31 mouse cellular contexts compared by ENCODE assay signal in the genomic region with DNA sequence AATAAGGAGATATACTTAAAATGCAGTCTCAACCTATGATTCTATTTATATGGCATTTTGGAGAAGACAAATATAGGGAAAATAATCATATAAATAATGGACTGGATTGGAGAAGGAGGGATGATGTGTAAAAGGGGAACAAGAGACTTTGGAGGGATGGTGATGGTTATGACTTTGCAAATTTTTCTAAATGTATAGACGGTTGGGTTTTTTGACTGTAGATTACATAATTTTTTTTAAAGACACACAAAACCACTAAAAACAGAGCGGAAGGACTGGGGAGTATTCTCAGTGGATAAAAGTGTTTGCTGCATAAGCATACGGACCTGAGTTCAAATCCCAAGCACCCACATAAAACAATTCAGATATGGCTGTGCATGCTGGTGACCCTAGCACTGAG.
"Had no signal": no experiment of that assay in that cellular context is flagged by ENCODE, and none has a peak within 500 bp of the region (broad histone marks: within the 10 kb centered on the region; RNA-seq: fewer than 3 reads in every experiment).

No protein-coding gene starts in this region.

- H3K27me3 ChIP-seq: limb, embryonic 12.5 days; limb, embryonic 15.5 days; liver, embryonic 12.5 days; liver, embryonic 13.5 days; liver, embryonic 15.5 days; lung, embryonic 15.5 days; midbrain, embryonic 12.5 days; midbrain, embryonic 13.5 days; midbrain, embryonic 15.5 days had no signal

- H3K9me3 ChIP-seq: limb, embryonic 10.5 days; limb, embryonic 12.5 days; limb, embryonic 13.5 days; limb, embryonic 15.5 days; liver, embryonic 12.5 days; liver, embryonic 13.5 days; liver, embryonic 15.5 days; lung, embryonic 15.5 days; megakaryocyte, embryonic 14.5 days; midbrain, embryonic 10.5 days; midbrain, embryonic 12.5 days; midbrain, embryonic 13.5 days; midbrain, embryonic 15.5 days had no signal

- H3K4me1 ChIP-seq: limb, embryonic 12.5 days; limb, embryonic 13.5 days; limb, embryonic 15.5 days; liver, embryonic 12.5 days; liver, embryonic 13.5 days; liver, embryonic 15.5 days; lung, embryonic 15.5 days; megakaryocyte, embryonic 14.5 days; midbrain, embryonic 10.5 days; midbrain, embryonic 12.5 days; midbrain, embryonic 13.5 days; midbrain, embryonic 15.5 days had no signal

- H3K4me3 ChIP-seq: limb, embryonic 10.5 days; limb, embryonic 12.5 days; limb, embryonic 13.5 days; limb, embryonic 15.5 days; liver, embryonic 12.5 days; liver, embryonic 13.5 days; liver, embryonic 15.5 days; lung, embryonic 15.5 days; megakaryocyte, embryonic 14.5 days; midbrain, embryonic 10.5 days; midbrain, embryonic 12.5 days; midbrain, embryonic 13.5 days; midbrain, embryonic 15.5 days; myocyte had no signal

- H3K36me3 ChIP-seq: limb, embryonic 10.5 days; limb, embryonic 12.5 days; limb, embryonic 13.5 days; limb, embryonic 15.5 days; liver, embryonic 12.5 days; liver, embryonic 13.5 days; liver, embryonic 15.5 days; lung, embryonic 15.5 days; midbrain, embryonic 10.5 days; midbrain, embryonic 12.5 days; midbrain, embryonic 13.5 days; midbrain, embryonic 15.5 days had no signal

- H3K4me2 ChIP-seq: limb, embryonic 12.5 days; limb, embryonic 13.5 days; limb, embryonic 15.5 days; liver, embryonic 11.5 days; liver, embryonic 12.5 days; liver, embryonic 13.5 days; liver, embryonic 15.5 days; lung, embryonic 14.5 days; lung, embryonic 15.5 days; midbrain, embryonic 11.5 days; midbrain, embryonic 12.5 days; midbrain, embryonic 13.5 days; midbrain, embryonic 15.5 days had no signal

- H3K9ac ChIP-seq: limb, embryonic 12.5 days; limb, embryonic 13.5 days; limb, embryonic 15.5 days; liver, embryonic 12.5 days; liver, embryonic 13.5 days; liver, embryonic 14.5 days; liver, embryonic 15.5 days; liver, postnatal 0 days; lung, embryonic 14.5 days; lung, embryonic 15.5 days; midbrain, embryonic 12.5 days; midbrain, embryonic 13.5 days; midbrain, embryonic 15.5 days had no signal

- ATAC-seq: liver, embryonic 12.5 days; liver, postnatal 0 days; lung, postnatal 0 days; midbrain, embryonic 13.5 days; midbrain, embryonic 15.5 days; midbrain, embryonic 16.5 days had no signal

- H3K27ac ChIP-seq: limb, embryonic 10.5 days; limb, embryonic 12.5 days; limb, embryonic 13.5 days; limb, embryonic 15.5 days; liver, embryonic 12.5 days; liver, embryonic 13.5 days; liver, embryonic 14.5 days; liver, embryonic 15.5 days; lung, embryonic 15.5 days; macrophage; midbrain, embryonic 10.5 days; midbrain, embryonic 12.5 days; midbrain, embryonic 13.5 days; midbrain, embryonic 15.5 days had no signal

- DNase-seq: left cerebral cortex, postnatal 4 days; liver; liver, embryonic 13.5 days; liver, postnatal 0 days; lung, adult 18-20 months; lung, adult 2 months; lung, embryonic 14.5 days; lung, postnatal 10 days; lung, postnatal 14 days; lung, postnatal 36 days; lung, postnatal 4 days; midbrain, embryonic 14.5 days had no signal
